Mouse (Mus musculus): ENCODE measurements around the gene Eif3i. TPM values are rescaled to one million over a fixed set of nuclear protein-coding genes. Genes with fewer than 3 reads are reported as not detected.

Eif3i gene
- total and polyA plus RNA-seq, 2 experiments from 2014 or later: 213 to 282 TPM

DNA sequence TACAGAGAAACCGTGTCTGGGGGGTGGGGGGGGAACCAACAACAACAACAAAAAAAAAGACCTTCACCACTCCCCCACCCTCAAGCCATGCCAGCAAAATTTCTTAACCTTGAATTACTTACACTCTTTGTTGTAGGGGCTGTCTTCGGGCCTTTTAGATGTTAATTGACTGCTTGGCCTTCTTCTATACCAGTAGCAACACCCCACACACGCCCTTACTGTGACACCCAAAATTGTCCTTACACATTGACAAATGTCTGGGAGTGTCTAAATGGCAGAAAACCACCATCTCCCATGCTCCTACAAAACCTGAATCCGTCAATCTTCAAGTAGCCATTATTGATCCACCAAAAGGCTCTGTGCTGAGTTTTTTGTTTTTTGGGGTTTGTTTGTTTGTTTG lies 56.3 kb downstream of the Eif3i start:
- ATAC-seq (ENCODE audit: low FRiP score) (no peak), DNase-seq (ENCODE audit: low spot score) (no peak)
- Histone ChIP-seq H3K27ac (ENCODE audit: low read depth, low read length) (no peak overlapping the region), H3K9ac (replicated peaks; ENCODE audit: low read length, poor library complexity, severe bottlenecking) (no peak overlapping the region), H3K4me1 (ENCODE audit: insufficient read depth, low read length) (peaks cover 6% of the 10 kb centered on the region), H3K36me3 (ENCODE audit: insufficient read depth, low read length) (no peaks in the 10 kb centered on the region), H3K27me3 (ENCODE audit: insufficient read depth, low read length) (no peaks in the 10 kb centered on the region), H3K9me3 (ENCODE audit: low read length) (no peaks in the 10 kb centered on the region), H3K4me2 (ENCODE audit: low read depth, low read length, poor library complexity, severe bottlenecking) (no peak overlapping the region), H3K4me3 (ENCODE audit: low read depth, low read length) (no peak overlapping the region)
- no peak for TF ChIP-seq CTCF (IDR thresholded peaks at IDR 0.05)
- 77% methylated on average over 4 of the region's 4 CpGs for WGBS

GRCm38 (mm10) chr4:129542592-129543141 lies 57.8 kb downstream of the Eif3i start, which contains the start of gene Hdac1:
TSS of gene Hdac1 (minus strand) at chr4:129542713.
- DNase-seq (ENCODE audit: low spot score): peak; percentile 98
- Histone ChIP-seq H3K36me3 (ENCODE audit: insufficient read depth, low read length) (no peaks in the 10 kb centered on the region), H3K4me1 (ENCODE audit: insufficient read depth, low read length) (peaks cover 6% of the 10 kb centered on the region), H3K9me3 (ENCODE audit: low read length) (no peaks in the 10 kb centered on the region), H3K27me3 (ENCODE audit: insufficient read depth, low read length) (no peaks in the 10 kb centered on the region), H3K4me3 (ENCODE audit: low read depth, low read length) (peak within 1 kb of the TSS; percentile 73), H3K27ac (ENCODE audit: low read depth, low read length) (peak within 1 kb of the TSS; percentile 62), H3K9ac (replicated peaks; ENCODE audit: low read length, poor library complexity, severe bottlenecking) (peak within 1 kb of the TSS; percentile 70), H3K4me2 (ENCODE audit: low read depth, low read length, poor library complexity, severe bottlenecking) (peak within 1 kb of the TSS; percentile 75)
- 2% methylated on average over 45 of the region's 46 CpGs for WGBS
- peak; percentile 10; the same call in 1 of the 2 replicates for TF ChIP-seq CTCF (IDR thresholded peaks at IDR 0.05)
- peak; percentile 98 for ATAC-seq (ENCODE audit: low FRiP score)

Small RNA genes within 50 kb of the gene (microRNA-seq; reads per million reads assigned to microRNA genes)
- gene Mir8119 (ENCODE audit: borderline number of aligned reads): not detected

Other genes with a start within 250 kb of the Eif3i start
- gene Zbtb8a, start 222.5 kb downstream of the Eif3i start, total RNA-seq (2014; rRNA removed): 22.9 and 25.2 TPM in 2 replicates
- 15.5 and 15.8 TPM in 2 replicates for gene Zbtb8a, start 222.5 kb downstream of the Eif3i start, polyA plus RNA-seq (2015; fragmentation: Nextera tagmentation; extraction: Ambion mirVana)
- gene Zbtb8b, start 159.8 kb downstream of the Eif3i start, total RNA-seq (2014; rRNA removed): 14.3 and 15.1 TPM in 2 replicates
- 14.5 and 15.9 TPM in 2 replicates for gene Zbtb8b, start 159.8 kb downstream of the Eif3i start, polyA plus RNA-seq (2015; fragmentation: Nextera tagmentation; extraction: Ambion mirVana)
- gene Bsdc1, start 139.1 kb downstream of the Eif3i start, total RNA-seq (2014; rRNA removed): 53.7 and 58.9 TPM in 2 replicates
- 27.0 and 27.1 TPM in 2 replicates for gene Bsdc1, start 139.1 kb downstream of the Eif3i start, polyA plus RNA-seq (2015; fragmentation: Nextera tagmentation; extraction: Ambion mirVana)
- 0.16 and 2.5 TPM in 2 replicates for gene Tssk3, start 109.6 kb downstream of the Eif3i start, total RNA-seq (2014; rRNA removed)
- 1.7 and 1.8 TPM in 2 replicates for gene Tssk3, start 109.6 kb downstream of the Eif3i start, polyA plus RNA-seq (2015; fragmentation: Nextera tagmentation; extraction: Ambion mirVana)
- 2.2 TPM in 1 of 2 replicates, not detected in the other for gene Fam229a, start 109.5 kb downstream of the Eif3i start, total RNA-seq (2014; rRNA removed)
- 4.3 and 5.4 TPM in 2 replicates for gene Fam229a, start 109.5 kb downstream of the Eif3i start, polyA plus RNA-seq (2015; fragmentation: Nextera tagmentation; extraction: Ambion mirVana)
- 1,529 and 1,586 TPM in 2 replicates for gene Marcksl1, start 87.1 kb downstream of the Eif3i start, total RNA-seq (2014; rRNA removed)
- gene Marcksl1, start 87.1 kb downstream of the Eif3i start, polyA plus RNA-seq (2015; fragmentation: Nextera tagmentation; extraction: Ambion mirVana): 1,678 and 1,776 TPM in 2 replicates
- gene Hdac1, start 57.9 kb downstream of the Eif3i start, total RNA-seq (2014; rRNA removed): 28.3 and 31.2 TPM in 2 replicates
- 48.4 and 48.9 TPM in 2 replicates for gene Hdac1, start 57.9 kb downstream of the Eif3i start, polyA plus RNA-seq (2015; fragmentation: Nextera tagmentation; extraction: Ambion mirVana)
- gene Lck, start 27.0 kb downstream of the Eif3i start, total RNA-seq (2014; rRNA removed): 17.5 and 20.4 TPM in 2 replicates
- 17.5 and 20.7 TPM in 2 replicates for gene Lck, start 27.0 kb downstream of the Eif3i start, polyA plus RNA-seq (2015; fragmentation: Nextera tagmentation; extraction: Ambion mirVana)
- gene Fam167b, start 22.1 kb downstream of the Eif3i start, total RNA-seq (2014; rRNA removed): not detected in 2 replicates
- gene Fam167b, start 22.1 kb downstream of the Eif3i start, polyA plus RNA-seq (2015; fragmentation: Nextera tagmentation; extraction: Ambion mirVana): not detected in 2 replicates
- gene Tmem234, start within 50 bp of the Eif3i start, total RNA-seq (2014; rRNA removed): 146 and 189 TPM in 2 replicates
- 210 and 232 TPM in 2 replicates for gene Tmem234, start within 50 bp of the Eif3i start, polyA plus RNA-seq (2015; fragmentation: Nextera tagmentation; extraction: Ambion mirVana)
- 0.82 and 3.9 TPM in 2 replicates for gene Dcdc2b, start 13.6 kb upstream of the Eif3i start, total RNA-seq (2014; rRNA removed)
- 2.7 and 4.4 TPM in 2 replicates for gene Dcdc2b, start 13.6 kb upstream of the Eif3i start, polyA plus RNA-seq (2015; fragmentation: Nextera tagmentation; extraction: Ambion mirVana)
- gene Iqcc, start 18.5 kb upstream of the Eif3i start, total RNA-seq (2014; rRNA removed): 7.9 and 33.0 TPM in 2 replicates
- gene Iqcc, start 18.5 kb upstream of the Eif3i start, polyA plus RNA-seq (2015; fragmentation: Nextera tagmentation; extraction: Ambion mirVana): 17.2 and 20.2 TPM in 2 replicates
- gene Ccdc28b, start 23.3 kb upstream of the Eif3i start, total RNA-seq (2014; rRNA removed): 78.8 and 96.0 TPM in 2 replicates
- 174 and 182 TPM in 2 replicates for gene Ccdc28b, start 23.3 kb upstream of the Eif3i start, polyA plus RNA-seq (2015; fragmentation: Nextera tagmentation; extraction: Ambion mirVana)
- 33.4 and 38.2 TPM in 2 replicates for gene Txlna, start 40.4 kb upstream of the Eif3i start, total RNA-seq (2014; rRNA removed)
- gene Txlna, start 40.4 kb upstream of the Eif3i start, polyA plus RNA-seq (2015; fragmentation: Nextera tagmentation; extraction: Ambion mirVana): 25.6 and 27.2 TPM in 2 replicates
- gene Kpna6, start 72.1 kb upstream of the Eif3i start, total RNA-seq (2014; rRNA removed): 63.1 and 65.3 TPM in 2 replicates
- 13.5 and 14.9 TPM in 2 replicates for gene Kpna6, start 72.1 kb upstream of the Eif3i start, polyA plus RNA-seq (2015; fragmentation: Nextera tagmentation; extraction: Ambion mirVana)
- gene Tmem39b, start 96.2 kb upstream of the Eif3i start, total RNA-seq (2014; rRNA removed): 26.0 and 29.6 TPM in 2 replicates
- gene Tmem39b, start 96.2 kb upstream of the Eif3i start, polyA plus RNA-seq (2015; fragmentation: Nextera tagmentation; extraction: Ambion mirVana): 15.9 and 16.4 TPM in 2 replicates
- gene Khdrbs1, start 141.7 kb upstream of the Eif3i start, total RNA-seq (2014; rRNA removed): 80.8 and 101 TPM in 2 replicates
- 78.0 and 87.2 TPM in 2 replicates for gene Khdrbs1, start 141.7 kb upstream of the Eif3i start, polyA plus RNA-seq (2015; fragmentation: Nextera tagmentation; extraction: Ambion mirVana)
- 94.0 and 117 TPM in 2 replicates for gene Ptp4a2, start 210.6 kb upstream of the Eif3i start, total RNA-seq (2014; rRNA removed)
- gene Ptp4a2, start 210.6 kb upstream of the Eif3i start, polyA plus RNA-seq (2015; fragmentation: Nextera tagmentation; extraction: Ambion mirVana): 202 and 245 TPM in 2 replicates

All from midbrain, postnatal 0 days (tissue).